Mouse (Mus musculus) E14TG2a.4 (cell line): ENCODE data around the gene Sult6b2.

Experiments
- CTCF ChIP-seq: conservative IDR thresholded peaks from 2 replicates; pipeline ENCODE4 v1.5.1; 2014; ENCODE audit warnings: low read length
- NANOG ChIP-seq: IDR thresholded peaks from 2 replicates; pipeline ENCODE4 v1.6.1; 2014; ENCODE audit warnings: borderline replicate concordance, low read length, mixed read lengths
- POU5F1 ChIP-seq: IDR thresholded peaks from 2 replicates; pipeline ENCODE4 v1.6.1; 2014; ENCODE audit warnings: low read length, borderline replicate concordance

- TF ChIP-seq CTCF: no peak
- no peak for TF ChIP-seq POU5F1
- TF ChIP-seq NANOG: no peak
These were observed 14.6 kb downstream of the Sult6b2 start for GRCm38 (mm10) chr6:142789736-142790135.
